Mouse (Mus musculus): ENCODE measurements around the gene Hist1h4i.

The Hist1h4i gene

DNA sequence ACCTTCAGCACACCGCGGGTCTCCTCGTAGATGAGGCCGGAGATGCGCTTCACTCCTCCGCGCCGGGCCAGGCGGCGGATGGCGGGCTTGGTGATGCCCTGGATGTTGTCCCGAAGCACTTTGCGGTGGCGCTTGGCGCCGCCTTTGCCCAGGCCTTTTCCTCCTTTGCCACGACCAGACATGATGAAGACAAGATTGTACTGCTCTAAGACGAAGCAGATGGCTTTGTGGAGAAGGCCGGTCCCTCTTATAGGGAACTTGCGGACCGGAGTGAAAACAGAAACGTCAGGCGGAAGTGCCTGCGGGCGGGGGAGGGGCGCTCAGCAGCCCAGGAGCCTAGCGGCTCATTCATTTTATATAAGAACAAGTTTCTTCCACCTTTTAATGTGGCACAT is at the start of gene Hist1h4i:
Gene Hist1h4i, minus strand, starts transcription at position 221 of the 395 bp plus-strand sequence.
- under 1% methylated on average over 27 of the region's 27 CpGs for WGBS

DNA sequence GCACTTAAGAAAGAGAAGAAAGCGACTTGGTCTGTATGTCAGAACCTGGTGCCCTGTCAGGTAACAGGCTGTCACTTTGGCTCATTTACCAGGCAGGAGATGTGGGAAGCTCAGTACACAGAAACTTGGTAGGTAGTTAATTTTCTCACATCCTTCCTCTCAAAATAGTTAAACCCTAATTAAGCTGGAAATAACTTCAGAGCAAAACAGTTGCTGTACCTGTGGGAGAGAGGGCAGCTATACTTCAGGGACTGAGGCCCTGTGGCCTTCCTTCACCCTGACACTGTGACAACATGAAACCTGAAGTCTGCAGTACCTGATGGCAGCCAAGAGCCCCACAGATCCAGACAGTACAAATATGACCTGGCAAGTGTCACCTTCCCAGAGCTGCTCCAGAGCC is 43.0 kb upstream of the Hist1h4i start, which contains the start of gene Vmn1r188:
Gene Vmn1r188, plus strand, starts transcription at position 301 of the 400 bp plus-strand sequence.
- 87% methylated on average over 1 of the region's 1 CpGs for WGBS

DNA sequence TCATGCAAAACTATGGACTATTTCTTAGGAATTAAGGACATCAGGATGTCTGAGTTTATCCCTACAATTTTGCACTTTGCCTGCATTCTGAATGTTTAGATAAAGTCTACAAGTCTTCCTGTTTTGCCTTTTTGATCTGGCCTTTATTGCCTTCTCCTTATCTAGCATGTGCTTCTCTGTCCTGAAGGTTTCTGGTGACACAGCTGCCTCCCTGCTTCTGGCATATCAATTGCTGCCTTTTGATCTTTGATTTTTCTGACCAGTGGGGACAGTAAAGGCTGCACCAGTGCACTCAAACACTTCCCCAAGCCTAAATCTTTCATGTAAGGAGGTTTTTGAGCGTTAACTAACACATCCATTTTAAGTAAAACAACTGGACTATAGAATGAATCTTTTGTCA is 22.3 kb upstream of the Hist1h4i start:
- 84% methylated on average over 1 of the region's 1 CpGs for WGBS

DNA sequence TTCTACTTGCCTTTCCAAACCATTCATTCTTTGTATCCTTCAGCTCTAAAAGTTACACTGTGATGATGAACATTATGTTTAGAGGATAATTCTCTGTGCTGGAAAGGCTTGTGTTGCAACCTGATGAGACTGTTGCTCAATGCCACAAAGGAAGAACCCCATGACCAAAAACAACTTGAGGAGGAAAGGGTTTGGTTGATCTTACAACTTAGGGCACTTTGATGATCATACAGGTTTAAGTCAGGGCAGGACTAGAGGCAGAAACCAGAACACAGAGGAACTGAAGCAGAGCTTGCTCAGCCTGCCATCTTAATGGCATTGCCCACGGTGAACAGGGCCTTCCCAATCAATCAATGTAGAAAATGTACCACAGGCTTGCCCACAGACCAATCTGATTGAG is 20.3 kb upstream of the Hist1h4i start:
- 86% methylated on average over 1 of the region's 1 CpGs for WGBS

DNA sequence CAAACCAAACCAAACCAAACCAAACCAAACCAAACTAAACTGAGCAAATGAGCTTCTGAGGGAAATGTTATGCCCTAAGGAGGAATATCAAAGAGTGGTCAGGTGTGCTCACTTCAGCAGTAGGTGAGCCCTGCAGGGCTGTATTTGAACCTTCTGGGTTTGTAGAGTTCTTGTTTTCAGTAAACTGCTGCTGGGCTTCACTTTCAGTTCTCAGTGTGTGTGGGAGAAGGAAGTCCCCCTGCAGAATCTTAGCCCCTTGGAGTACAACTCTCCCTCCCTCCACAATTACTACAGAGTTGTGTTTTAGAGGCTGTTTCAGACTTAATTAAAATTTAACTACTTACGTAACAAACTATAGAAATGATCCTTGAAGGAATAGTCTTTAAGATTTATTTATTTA is 12.6 kb upstream of the Hist1h4i start:
- WGBS = 97% methylated on average over 1 of the region's 1 CpGs

DNA sequence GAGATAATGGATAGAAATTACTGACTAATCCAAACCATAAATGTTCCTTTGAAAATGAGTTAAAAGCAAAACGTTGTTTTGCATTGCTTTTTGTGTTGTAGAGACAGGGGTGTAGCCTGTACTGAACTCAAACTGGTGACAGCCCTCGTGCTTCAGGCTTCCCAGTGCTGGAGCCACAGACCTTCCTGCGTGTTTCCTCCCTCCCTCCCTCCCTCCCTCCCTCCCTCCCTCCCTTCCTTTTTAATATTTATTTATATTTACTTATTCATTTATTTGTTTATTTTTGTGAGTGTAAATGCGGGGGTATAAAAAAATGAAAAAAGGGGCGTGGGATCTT is 10.3 kb upstream of the Hist1h4i start:
- WGBS = 12% methylated on average over 5 of the region's 5 CpGs

DNA sequence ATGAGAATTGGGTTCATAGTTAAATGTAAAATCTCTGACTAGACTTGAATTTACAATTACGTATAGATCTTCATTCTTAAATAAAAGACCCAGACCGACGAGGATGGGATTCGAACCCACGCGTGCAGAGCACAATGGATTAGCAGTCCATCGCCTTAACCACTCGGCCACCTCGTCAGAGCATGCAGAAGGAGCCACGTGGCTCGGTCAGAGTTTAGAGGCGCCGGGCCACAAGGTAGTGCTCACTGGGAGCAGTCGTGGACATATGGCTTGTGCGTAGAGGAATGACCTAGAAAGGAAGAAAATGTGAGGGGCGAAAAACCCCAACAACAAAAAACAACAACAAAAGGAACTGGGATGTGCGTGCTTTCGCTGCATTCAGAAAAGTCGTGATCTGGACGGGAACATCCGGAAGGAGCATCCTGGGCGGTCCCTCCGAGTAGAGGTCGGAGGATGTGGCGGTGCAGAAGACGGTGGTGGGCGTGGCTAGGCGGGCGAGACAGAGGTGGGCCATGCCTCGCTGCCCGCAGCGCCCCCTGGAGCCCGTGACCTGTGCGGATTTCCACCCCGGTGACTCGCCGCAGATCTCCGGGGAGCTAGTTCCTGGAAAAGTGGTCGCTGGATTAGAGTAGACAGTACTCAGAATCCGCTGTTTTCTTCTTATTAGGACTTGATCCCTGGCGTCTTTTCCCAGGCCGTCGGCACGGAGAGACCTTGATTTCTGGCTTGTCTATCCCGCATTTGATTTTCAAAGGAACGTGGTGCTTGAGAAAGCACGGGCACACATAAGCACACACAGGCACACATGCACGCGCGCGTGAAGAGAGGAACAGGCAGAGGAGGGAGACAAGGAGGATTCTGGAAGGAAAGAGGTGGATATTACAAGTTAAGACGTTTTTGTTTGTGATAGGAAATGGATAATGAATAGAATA is 9.7 kb upstream of the Hist1h4i start:
- under 1% methylated on average over 52 of the region's 52 CpGs for WGBS

DNA sequence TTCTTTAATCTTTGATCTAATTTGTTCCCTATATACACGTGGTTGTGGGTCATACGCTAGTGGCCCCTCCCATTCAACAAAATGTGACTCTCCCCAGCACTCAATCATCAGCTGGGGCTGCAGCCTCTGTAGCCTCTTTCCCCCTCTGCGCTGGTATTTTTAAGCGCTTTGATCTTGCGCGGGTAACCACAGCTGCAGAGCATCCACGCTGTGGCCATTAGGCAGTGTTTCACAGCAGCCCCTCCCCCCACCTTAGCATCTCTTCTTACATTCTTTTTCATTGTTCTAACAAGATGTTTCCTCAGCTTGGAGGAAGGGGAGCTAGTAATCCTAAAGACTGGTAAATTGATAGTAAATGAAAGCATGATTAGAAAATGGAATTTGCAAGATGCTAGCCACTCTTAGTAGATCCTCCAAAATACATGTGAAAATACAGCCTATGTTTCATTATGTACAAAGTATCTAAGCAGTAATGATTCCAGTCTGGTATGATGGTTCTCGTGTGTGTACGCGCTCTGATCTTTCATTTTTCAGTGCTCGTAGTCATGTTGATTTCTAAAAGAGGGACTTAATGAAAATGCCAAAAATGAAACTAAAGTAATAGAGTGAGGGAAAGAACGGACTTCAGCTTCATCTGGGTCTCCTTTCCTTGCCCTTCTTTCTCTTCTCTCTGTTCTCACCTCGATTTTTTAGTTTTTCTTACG is 8.7 kb upstream of the Hist1h4i start:
- 2% methylated on average over 14 of the region's 14 CpGs for WGBS

DNA sequence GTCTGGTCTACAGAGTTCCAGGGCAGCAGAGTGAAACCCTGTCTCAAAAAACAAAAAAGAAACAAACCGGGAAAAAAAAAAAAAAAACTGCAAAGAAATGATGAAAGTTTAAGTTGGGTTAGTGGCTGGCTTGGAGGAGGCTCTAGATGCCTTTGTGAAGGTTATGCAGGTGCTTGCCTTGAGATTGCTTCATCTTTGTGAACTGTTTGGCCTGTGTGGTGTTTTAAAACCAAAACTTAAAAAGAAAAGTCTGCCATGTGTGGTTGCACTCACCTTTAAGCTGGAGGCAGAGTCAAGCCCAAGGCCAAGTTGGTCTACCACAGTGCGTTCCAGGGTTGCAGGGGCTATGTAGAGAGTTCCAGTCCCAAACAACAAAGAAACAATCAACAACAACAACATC is 7.9 kb upstream of the Hist1h4i start:
- WGBS = 83% methylated on average over 2 of the region's 2 CpGs

DNA sequence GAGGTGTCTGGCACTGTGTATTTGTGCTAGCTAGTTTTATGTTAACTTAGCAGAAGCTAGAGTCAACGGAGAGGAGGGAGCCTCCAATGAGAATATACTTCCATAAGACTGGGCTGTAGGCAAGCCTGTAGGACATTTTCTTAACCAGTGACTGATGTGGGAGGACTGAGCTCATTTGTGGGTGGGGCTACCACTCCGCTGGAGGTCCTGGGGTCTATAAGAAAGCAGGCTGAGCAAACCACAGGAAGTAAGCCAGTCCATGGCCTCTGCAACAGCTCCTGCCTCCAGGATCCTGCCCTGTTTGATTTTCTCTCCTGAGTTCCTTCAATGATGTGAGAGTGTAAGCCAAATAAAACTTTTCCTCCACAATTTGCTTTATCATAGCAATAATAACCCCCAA is 4.1 kb upstream of the Hist1h4i start:
- 69% methylated on average over 2 of the region's 2 CpGs for WGBS

DNA sequence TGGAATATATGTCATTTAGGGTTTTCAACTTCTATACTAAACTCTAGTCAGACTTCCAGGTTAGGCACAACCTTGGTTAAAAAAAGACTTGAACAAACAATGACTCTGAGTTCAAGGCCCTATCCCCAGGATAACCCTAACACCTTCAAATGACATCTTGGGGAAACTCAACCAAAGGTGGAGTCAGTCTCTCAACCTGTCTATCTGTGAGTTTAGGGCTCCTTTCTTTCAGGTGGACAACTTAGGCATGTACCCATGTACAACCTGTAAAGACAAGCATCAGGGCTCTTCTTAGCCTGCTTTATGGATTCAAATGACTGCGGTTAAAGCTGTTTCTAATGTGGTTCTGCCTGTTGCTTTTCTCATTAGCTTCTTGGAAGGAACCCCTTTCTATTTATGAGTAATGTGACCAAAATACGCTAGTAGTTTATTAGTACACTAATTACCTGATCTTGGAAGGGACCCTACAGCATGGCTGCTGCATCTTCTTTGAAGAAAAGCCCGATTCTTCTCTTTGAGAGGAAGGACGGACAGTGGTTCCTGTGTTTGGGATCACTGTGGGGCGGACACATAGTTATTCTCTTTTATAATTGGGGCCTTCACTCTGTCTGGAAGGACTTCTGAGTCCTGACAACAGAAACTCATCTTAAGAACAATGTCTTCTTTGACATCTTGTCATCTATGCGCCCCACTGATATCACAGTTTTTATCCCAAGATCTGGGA is 3.4 kb upstream of the Hist1h4i start:
- WGBS = 77% methylated on average over 6 of the region's 6 CpGs

DNA sequence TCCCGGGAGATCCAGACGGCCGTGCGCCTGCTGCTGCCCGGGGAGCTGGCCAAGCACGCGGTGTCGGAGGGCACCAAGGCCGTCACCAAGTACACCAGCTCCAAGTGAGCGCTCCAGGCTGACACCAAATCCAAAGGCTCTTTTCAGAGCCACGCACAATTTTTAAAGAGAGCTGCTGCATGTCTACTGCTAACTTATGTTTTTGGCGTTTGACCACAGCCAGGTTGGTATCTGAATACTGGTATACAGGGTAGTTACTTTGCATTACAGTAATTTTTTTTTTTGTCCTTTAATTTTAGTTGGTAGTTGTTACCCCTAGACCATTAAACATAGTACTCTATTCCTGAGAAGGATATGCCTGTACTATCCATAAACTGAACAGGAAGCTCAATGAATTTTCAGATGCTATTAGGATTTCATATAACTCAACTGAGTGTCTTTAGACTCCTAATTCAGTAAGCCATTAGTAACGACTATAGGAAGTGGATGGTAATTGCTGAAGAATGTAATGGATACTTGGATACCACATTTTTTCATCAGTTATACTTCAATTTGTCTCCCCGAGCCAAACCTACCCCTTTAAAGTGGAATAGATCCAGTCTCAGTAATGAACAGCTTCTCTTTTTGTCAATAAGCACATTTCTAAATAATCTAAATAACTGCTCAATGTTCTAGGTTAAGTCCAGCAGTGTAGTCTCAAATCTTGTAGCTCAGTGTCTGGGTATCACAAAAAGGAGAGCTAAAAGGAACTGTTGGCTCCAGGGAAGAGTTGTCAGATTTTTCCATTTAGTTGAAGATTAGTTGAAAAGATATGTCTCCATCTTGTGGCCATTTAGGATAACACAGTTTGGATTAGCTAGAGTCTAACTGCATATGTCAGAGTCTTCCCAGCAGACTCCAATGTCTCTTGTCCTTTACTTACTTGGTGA is 2.6 kb upstream of the Hist1h4i start:
- WGBS = under 1% methylated on average over 12 of the region's 14 CpGs

DNA sequence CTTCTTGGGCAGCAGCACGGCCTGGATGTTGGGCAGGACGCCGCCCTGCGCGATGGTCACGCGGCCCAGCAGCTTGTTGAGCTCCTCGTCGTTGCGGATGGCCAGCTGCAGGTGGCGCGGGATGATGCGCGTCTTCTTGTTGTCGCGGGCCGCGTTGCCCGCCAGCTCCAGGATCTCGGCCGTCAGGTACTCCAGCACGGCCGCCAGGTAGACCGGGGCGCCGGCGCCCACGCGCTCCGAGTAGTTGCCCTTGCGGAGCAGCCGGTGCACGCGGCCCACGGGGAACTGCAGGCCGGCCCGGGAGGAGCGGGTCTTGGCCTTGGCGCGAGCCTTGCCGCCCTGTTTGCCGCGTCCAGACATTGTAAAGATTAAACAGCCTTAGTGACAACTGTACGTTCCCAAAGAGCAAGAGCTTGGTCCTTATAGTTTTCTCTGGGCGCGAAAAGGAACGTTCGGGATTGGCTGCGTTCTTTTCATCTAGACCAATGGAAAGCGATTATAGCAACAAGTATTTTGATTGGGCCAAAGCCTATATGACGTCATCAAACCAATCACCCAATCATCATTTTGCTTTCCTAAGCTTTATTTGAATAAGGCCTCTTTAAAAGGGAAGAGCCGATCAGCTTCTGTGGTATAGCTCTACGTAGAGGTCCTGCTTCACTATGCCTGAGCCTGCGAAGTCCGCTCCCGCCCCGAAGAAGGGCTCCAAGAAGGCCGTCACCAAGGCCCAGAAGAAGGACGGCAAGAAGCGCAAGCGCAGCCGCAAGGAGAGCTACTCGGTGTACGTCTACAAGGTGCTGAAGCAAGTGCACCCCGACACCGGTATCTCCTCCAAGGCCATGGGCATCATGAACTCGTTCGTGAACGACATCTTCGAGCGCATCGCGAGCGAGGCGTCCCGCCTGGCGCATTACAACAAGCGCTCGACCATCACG is 1.7 kb upstream of the Hist1h4i start, which contains the start of the genes Hist1h2ag and Hist1h2bj:
Gene Hist1h2ag, minus strand, starts transcription at position 377 of the 935 bp plus-strand sequence.
Gene Hist1h2bj, plus strand, starts transcription at position 647 of the 935 bp plus-strand sequence.
- under 1% methylated on average over 48 of the region's 80 CpGs for WGBS

DNA sequence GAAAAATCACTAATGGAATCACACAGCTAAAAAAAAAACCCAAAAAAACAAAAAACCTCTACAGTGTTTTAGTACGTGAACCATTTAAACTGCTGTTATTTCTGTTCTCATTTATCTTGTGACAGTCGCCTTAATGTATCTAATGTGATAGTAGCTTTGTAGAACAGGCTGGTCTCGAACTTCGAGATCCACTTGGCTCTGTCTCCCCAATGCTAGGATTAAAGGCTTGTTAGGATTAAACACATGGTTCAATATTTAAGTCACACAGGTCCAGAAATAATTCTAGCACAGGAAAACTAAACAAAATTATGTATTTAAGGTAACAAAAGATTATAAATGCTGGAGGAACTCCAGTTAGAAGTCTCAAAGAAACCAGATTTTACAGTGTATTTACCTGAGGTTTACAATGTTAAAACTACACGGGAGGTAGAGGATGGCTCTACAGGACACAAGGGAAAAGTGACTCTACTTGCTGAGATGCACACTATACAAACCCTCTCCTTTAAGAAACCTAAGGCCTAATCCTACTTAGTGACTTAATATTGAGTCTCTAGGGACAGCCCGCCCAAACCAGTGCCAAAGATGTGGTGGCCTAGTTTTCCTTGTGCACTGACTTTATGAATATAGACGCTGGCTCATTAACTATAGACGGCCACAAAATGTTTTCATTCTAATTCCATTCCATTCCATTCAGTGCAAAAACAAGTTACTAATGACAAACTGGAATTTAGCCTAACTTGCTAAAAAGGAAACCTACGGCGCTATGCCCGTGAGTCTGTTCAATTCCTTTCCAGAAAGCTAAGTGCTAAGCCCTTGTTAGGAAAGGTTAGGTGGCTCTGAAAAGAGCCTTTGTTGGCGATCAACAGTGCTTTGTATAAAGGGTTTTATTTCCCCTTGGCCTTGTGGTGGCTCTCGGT is 747 bp upstream of the Hist1h4i start:
- WGBS = 3% methylated on average over 13 of the region's 13 CpGs

DNA sequence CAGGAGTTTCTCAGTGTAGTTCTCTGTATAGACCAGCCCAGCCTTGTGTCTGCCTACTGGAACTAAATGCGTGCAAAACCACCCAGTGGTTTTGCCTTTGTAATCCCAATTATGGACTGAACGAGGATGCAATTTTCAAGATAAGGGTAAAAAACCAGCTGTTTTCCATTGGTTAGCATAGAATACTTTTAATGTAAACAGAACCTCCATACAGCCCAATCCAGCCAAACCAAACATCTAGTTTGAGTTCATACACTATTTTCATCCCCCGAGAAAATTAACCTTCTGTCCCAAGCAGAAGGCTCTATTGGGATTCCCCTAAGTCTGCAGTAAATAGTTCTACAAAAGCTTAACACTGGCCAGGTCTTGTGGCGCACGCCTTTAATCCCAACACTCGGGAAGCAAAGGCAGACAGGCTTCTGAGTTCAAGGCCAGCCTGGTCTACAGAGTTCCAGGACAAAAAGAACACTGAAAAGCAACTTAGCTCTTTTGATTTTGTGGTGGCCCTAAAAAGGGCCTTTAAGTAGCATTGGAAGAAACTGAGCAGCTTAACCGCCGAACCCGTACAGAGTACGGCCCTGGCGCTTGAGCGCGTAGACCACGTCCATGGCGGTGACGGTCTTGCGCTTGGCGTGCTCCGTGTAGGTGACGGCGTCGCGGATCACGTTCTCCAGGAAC is 559 bp downstream of the Hist1h4i start:
- 2% methylated on average over 24 of the region's 24 CpGs for WGBS

DNA sequence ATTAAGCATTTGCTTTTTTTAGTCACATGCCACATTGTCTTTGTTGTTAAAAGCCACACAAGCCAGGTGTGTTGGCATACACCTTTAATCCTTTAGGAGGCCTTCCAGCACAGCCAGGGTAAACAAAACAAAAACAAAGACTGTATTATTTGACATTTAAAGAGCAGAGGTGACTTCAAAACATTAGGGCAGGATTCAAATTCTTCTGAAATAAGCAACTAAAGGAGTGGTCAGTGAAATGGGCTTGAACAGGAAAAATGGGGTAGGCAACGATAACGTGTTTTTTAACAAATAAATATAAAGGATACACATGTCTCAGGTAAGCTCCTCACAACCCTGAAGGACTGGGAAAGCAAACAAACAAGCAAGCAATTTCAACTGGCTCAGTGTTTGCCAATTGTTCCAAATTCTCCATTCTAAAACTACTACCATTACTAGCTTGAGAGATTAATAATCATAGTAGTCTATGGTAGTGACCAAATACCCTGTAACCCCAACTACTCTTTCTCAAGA is 1.2 kb downstream of the Hist1h4i start:
- 7% methylated on average over 2 of the region's 2 CpGs for WGBS

DNA sequence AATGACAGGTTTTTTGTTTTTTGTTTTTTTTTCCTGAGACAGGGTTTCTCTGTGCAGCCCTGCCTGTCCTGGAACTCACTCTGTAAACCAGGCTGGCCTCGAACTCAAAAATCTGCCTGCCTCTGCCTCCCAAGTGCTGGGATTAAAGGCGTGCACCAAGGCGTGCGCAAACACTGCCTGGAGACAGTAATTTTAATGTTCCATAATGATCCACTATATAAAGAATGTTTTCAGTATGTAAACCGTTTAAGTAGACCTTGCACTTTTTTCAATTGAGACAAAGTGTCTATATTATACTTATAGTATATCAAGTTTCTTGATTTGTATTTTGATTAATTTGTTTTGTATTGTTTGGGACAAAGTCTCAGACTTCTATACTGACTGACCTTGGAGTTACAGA is 1.8 kb downstream of the Hist1h4i start:
- WGBS = 69% methylated on average over 5 of the region's 5 CpGs

DNA sequence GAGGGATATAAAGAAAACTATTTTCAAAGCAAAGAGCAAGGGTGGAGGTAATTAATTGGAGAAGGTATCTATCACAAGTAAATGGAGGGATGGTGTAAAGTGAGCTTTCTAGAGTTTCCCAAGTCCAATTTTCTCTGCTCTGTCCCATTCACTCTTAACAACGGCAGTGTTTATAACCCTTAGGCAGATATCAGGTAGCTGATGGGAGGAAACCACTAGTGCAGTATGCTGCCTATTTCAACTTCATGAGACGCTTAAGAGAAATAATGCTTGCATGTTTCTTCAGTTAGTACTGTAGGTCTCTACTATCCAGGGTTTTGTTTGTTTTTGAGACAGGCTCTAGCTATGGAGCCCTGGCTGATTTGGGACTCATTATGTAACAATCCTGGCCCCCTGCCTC is 3.7 kb downstream of the Hist1h4i start:
- WGBS = 88% methylated on average over 2 of the region's 2 CpGs
